Mouse (Mus musculus) heart, postnatal 36 days (tissue): ENCODE data around the gene Fyttd1. TPM values are rescaled to one million over a fixed set of nuclear protein-coding genes. Genes with fewer than 3 reads are reported as not detected.
"Not testable (repeated sequence)": the region's sequence is repeated elsewhere in the genome, so short reads cannot be mapped to it uniquely, and the experiment has no call there.

Experiments used
- DNase-seq, 2 experiments: peaks; one replicate each; pipeline ENCODE4 v3.0.0; 2021 to 2022
- intact Hi-C: fragments of 180-260 bp; cut with DNase I; formaldehyde crosslinking; loops from one replicate; pipeline ENCODE4 v1.15.1; 2025
- total RNA-seq, 2 experiments: library from RNA; stranded (reverse); gene quantifications; 2 replicates each; pipeline ENCODE4 v1.2.3; 2021

The Fyttd1 gene
- total RNA-seq, 2 experiments from 2014 or later, result 98.9 to 101 TPM

DNA sequence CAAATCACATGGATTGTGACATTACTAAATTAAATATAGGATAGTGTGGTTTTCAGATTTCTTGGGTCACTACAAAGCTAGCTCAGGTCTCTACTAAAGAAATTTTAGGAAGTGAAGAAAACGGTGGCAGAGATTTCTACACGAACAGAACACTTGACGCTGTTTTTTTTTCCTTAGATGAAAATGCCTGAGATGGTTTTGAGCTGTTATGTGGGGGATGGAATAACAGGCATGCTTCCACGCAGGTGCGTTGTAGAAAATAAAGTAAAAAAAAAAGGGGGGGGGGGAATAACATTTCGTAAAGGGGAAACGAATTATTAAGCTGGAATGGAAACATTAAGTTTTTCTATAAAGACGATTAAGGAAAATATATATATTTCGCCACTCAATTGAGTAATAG, 469 bp upstream of the Fyttd1 start:
- DNase-seq, result no peak
- intact Hi-C loops, result loop anchor here (1.0 to 10.0 kb wide), 5 partner anchors 9 to 542 kb away; partner anchors contain the start of genes Lrch3, Smbd1 and Ubxn7

- intact Hi-C loops, result loop anchor here (5.0 to 10.0 kb wide), 2 partner anchors 66 to 543 kb away; partner anchors contain the start of genes Smbd1 and Ubxn7
- no peak for DNase-seq
These were observed 878 bp downstream of the Fyttd1 start for GRCm38 (mm10) chr16:32878157-32878598.

- DNase-seq, result no peak
- intact Hi-C loops, result loop anchor here (5.0 to 10.0 kb wide), 2 partner anchors 67 to 544 kb away; partner anchors contain the start of genes Smbd1 and Ubxn7
These were observed 1.9 kb downstream of the Fyttd1 start for GRCm38 (mm10) chr16:32878972-32879926.

DNA sequence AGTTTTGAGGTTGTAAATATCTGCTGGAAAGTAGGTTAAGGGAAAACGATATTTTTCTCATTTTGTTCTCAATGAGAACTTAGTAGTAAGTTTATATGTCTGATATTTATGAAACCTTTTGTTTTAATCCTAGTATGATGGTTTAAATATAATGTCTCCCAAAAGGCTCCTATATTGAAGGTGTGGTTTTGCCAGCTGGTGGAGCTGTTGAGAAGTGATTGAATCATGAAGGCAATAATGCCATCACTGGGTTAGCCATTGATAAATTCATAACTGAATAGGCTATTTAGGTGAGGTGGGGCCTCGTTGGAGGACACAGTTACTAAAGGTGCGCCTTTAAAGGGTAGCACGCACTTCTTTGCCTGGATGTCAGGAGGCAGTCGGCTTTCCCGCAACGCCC, 4.2 kb downstream of the Fyttd1 start:
- intact Hi-C loops, result no loop called here
- no peak for DNase-seq

DNA sequence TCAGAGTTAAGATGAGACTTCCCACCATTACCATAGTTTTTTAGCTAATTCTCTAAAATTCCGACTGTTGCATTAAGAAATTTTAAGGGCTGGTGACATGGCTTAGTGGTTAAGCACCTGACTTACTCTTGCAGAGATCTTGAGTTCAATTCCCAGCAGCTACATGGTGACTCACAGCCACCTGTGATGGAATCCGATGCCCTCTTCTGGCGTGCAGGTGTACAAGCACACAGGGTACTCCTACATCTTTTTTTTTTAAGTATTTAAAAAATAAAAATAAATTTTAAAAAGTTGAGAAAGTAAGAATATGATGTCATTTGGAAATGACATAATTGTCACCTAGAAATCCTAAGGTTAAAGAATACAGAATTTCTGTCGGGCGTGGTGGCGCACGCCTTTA, 10.7 kb downstream of the Fyttd1 start:
- intact Hi-C loops, result no loop called here
- DNase-seq, result no peak

DNA sequence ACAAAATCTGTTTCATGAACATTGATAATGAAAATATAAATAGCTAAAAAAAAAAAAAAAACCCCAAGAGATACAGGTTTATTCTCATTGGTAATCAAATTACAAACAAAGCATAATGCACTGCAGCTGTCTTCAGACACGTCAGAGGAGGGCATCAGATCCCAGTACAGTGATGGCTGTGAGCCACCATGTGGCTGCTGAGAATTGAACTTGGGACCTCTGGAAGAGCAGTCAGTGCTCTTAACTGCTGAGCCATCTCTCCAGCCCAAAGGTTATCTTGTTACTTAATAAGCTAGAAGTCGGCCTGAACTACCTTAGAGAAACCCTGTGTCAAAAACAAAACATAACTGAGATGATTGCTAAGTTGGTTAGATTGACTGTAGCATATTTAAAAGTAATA, 12.6 kb downstream of the Fyttd1 start:
- intact Hi-C loops, result no loop called here
- DNase-seq, result no peak

DNA sequence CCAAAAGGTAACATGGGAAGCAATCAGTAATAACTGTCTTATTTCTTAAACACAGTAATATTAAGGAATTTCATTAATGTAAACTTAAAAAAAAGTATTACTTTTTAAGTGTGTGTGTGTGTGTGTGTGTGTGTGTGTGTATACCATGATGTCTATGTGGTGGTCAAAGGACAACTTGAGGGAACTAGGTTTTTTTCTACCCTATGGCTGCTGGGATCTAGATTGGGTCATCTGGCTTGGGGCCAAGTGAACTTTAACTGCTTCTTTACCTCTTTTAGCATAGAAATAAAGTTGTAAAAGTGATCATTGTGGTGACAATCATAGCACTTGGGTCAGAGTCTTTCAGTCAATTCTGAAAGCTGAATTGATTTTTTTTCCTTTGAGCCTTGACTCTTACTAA, 18.8 kb downstream of the Fyttd1 start:
- no peak for DNase-seq
- intact Hi-C loops, result no loop called here

GRCm38 (mm10) chr16:32901360-32902050, 24.2 kb downstream of the Fyttd1 start:
- intact Hi-C loops, result loop anchor here (5.0 kb wide), 1 partner anchor 86 kb away; no protein-coding TSS in a partner anchor
- DNase-seq, result no peak

GRCm38 (mm10) chr16:32902051-32902428, 24.7 kb downstream of the Fyttd1 start:
- intact Hi-C loops, result loop anchor here (5.0 kb wide), 1 partner anchor 85 kb away; no protein-coding TSS in a partner anchor
- DNase-seq, result no peak

GRCm38 (mm10) chr16:32906186-32906585, 28.9 kb downstream of the Fyttd1 start:
- no peak for DNase-seq
- intact Hi-C loops, result loop anchor here (5.0 kb wide), 1 partner anchor 101 kb away; no protein-coding TSS in a partner anchor

GRCm38 (mm10) chr16:32906727-32907126, 29.4 kb downstream of the Fyttd1 start:
- intact Hi-C loops, result loop anchor here (5.0 kb wide), 1 partner anchor 101 kb away; no protein-coding TSS in a partner anchor
- DNase-seq, result no peak

DNA sequence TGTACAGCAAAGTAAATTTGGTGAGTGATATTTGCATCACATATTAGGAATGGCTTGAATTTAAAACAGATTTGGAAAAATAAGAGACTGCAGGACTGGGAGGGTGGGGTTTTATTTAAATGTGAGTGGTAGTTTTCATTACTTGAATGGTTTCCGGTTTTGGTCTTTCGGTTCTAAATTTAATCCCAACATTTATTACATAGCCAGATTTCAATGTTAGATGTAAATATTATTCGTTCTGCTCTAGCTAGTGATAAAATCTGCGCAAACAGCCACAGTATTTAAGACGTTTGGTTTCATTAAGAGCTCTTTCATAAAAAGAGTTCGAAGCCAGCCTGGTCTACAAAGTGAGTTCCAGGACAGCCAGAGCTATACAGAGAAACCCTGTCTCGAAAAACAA, 35.9 kb downstream of the Fyttd1 start:
- intact Hi-C loops, result loop anchor here (2.0 to 5.0 kb wide), 2 partner anchors 34 to 98 kb away; no protein-coding TSS in a partner anchor
- no peak for DNase-seq

- peak; percentile 95 to 99 for DNase-seq
- intact Hi-C loops, result loop anchor here (2.0 to 5.0 kb wide), 3 partner anchors 33 to 99 kb away; partner anchors contain the start of genes Fyttd1 and Rubcn
These were observed 36.9 kb downstream of the Fyttd1 start, which contains the start of gene Lrch3 for GRCm38 (mm10) chr16:32913937-32914881. TSS of gene Lrch3 (plus strand) at chr16:32914100.

- intact Hi-C loops, result loop anchor here (2.0 kb wide), 1 partner anchor 39 kb away; the partner anchor contains the start of genes Fyttd1 and Rubcn
- no peak for DNase-seq
These were observed 38.2 kb downstream of the Fyttd1 start for GRCm38 (mm10) chr16:32915292-32916068.

GRCm38 (mm10) chr16:32926629-32927028, 49.3 kb downstream of the Fyttd1 start:
- DNase-seq, intact Hi-C loops: not testable (repeated sequence)

DNA sequence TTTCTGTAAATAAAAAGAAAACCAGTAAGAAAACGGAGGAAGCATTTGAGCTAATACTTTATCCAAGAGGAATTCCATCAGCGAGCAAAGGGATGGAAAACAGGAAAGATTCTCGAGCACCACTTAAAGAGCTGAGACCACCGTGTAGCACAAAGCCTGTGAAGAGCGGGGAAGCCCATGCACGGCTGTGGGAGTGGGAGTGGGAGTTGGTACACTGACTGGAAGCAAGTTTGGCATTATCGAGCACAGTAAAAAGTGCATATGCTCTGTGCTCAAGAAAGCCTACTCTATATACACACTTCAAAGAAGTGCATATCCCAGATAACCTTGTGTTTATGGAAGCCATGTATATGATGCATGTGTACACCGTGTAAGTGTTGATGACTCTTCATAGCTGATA, 49.7 kb downstream of the Fyttd1 start:
- no peak for DNase-seq
- intact Hi-C loops, result no loop called here

GRCm38 (mm10) chr16:32929918-32930317, 52.6 kb downstream of the Fyttd1 start:
- no peak for DNase-seq
- intact Hi-C loops, result no loop called here

GRCm38 (mm10) chr16:32934470-32934869, 57.2 kb downstream of the Fyttd1 start:
- DNase-seq, result no peak
- intact Hi-C loops, result no loop called here

DNA sequence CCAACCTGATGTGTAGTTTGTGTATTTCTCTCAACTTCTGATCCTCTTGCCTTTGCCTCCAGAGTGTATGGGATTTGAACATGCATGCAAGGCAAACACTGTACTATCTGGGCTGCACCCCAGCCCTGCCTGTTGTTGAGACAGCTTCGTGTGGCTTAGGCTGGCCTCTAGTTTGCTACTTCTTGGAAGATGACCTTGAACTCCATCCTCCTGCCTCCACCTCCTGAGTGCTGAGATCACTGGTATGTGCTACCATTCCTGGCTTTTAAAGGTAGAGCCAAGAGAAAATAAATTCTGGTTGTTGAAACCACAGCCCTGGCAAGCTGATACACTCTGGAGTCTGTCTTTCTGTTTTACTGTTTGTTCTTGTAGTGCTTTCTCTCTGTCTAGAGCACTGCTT, 57.8 kb downstream of the Fyttd1 start:
- intact Hi-C loops, result no loop called here
- no peak for DNase-seq
